Mouse (Mus musculus) bone marrow macrophage, adult 2 months (primary cell): ENCODE results near the gene Mpdu1.

Experiments
- CTCF ChIP-seq: IDR thresholded peaks from 2 replicates; pipeline ENCODE4 v1.5.1; 2012; ENCODE audit warnings: low read depth, mild to moderate bottlenecking, low read length, moderate library complexity
- POLR2A ChIP-seq: IDR thresholded peaks from 2 replicates; pipeline ENCODE4 v1.6.1; 2012; ENCODE audit warnings: mild to moderate bottlenecking, low read depth, low read length, borderline replicate concordance

DNA sequence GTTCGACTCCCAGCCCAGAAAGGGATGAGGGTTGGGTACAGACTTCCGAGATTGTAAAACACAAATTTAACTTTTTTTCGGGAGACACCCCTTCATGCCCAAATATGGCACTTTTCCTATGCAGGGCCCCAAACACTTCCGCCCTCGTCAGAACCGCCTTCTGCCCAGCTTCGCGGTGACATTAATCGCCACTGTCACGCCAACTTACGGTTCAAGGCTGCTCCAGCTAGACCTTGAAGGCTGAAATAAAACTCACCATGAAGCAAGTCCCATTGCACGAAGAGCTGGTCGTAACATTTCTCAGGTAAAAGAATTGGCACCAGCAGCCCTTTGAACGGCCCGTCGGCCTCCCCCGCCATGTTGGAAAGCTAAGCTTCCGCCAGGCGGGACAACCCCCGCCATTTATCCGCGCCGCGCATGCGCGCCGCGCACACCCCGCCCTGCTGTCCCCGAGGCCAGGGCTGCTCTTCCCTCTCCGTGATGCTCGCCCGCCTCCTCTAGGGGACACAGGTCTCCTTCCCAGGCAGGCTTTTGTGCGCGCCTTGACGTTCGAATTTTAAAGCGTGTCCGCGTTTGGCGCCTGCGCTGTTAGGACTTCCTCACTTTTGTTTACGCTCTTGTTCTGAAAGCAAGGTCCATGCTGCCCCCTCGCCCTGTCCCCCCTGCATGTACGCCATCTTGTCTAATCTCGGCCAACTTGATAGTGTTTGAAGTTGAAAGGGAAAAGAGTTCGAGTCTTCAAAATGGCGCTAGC, at the start of gene Mpdu1:
- TF ChIP-seq POLR2A (no peak; the same call in 1 of the 2 replicates), CTCF (no peak)
